Mouse (Mus musculus): ENCODE results near the gene Dnah7a.
"Not testable (repeated sequence)": the region's sequence is repeated elsewhere in the genome, so short reads cannot be mapped to it uniquely, and the experiment has no call there.

Gene Dnah7a

DNA sequence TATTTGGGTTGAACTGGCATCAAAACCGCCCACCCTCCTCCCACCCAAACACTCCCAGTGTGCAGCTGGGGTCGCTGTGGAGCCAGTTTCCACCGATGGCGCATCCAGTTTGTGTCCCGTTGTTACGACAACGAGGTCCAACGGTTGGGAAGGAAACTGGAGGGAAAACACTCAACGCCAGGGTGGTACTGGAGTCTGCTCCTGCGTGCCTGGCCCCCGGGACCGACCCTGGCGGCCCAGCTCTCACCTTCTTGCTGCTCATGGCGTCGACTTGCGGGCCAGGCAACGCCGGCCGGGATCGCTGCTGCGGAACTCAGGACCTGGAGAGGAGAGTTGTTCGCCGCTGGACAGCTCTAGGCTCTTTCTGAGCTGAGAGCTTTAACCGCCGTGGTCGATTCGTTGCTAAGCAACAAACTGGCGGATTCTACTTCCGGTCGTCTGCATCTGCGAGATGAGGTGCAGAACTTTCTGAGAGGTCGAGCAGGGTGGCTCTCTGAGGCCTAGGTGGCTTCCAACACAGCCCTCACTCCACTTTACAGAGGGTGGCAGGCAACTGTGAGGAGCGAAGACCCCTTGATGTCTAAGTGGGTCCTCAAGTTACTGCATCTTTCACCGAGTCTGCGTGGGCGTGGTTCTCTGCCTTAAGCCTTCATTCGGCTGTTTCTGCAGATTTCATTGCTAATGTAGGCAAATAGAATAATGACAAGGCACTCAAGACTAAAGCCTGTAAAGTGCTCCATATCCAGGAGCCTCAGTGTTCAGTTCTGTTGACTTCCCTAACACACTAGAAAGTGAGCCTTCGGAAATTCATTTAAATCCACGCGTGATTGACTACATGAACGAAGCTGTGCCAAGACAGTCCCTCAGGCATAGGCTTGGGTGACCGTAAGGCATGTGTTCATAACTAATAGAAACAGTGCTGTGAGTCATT, at the start of gene Dnah7a:
TSS of gene Dnah7a (minus strand) at position 354 of the 931 bp plus-strand sequence.
- peak; percentile 11 for DNase-seq

DNA sequence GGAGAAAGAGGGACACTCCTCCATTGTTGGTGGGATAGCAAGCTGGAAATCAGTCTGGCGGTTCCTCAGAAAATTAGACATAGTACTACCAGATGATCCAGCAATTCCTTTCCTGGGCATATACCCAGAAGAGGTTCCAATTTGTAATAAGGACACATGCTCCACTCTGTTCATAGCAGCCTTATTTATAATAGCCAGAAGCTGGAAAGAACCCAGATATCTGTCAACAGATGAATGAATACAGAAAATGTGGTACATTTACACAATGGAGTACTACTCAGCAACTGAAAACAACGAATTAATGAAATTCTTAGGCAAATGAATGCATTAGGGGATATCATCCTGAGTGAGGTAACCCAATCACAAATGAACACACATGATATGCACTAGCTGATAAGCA, 46.9 kb upstream of the Dnah7a start:
- not testable (repeated sequence) for DNase-seq

DNA sequence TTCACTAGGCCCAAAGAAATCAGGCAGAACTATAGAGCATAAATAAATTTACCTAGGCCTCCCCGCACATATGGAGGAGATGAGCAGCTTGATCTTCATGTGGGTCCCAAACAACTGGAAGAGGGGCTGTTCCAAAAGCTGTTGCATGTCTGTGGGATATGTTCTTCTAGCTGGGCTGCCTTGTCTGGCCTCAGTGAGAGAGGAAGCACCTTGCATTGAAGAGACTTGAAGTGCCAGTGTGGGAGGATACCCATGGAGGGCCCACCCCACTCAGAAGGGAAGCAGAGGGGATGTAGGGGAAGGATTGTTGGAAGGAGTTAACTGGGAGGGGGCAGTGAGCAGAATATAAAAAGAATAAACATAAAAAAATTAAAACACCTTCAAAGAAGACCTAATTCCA, 44.6 kb upstream of the Dnah7a start:
- DNase-seq, result no peak

DNA sequence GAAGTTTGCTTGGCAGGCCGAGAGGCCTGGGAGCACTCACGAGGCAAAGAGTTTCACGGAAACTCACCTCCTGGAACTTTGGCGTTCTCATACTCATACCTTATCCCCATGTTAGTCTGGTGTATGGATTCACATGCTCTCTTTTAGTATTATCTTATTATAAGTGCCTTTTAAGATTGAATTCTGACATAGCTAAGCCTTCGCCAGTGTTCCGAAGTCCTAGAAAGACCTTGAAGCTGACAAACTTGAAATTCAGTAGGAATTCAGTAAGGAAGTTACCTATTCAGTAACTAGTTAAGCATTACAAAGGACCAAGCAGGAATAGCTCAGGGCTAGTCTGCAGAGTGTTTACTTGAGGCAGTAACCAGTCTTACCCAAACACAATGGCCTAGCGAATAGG, 44.1 kb upstream of the Dnah7a start:
- DNase-seq, result not testable (repeated sequence)

DNA sequence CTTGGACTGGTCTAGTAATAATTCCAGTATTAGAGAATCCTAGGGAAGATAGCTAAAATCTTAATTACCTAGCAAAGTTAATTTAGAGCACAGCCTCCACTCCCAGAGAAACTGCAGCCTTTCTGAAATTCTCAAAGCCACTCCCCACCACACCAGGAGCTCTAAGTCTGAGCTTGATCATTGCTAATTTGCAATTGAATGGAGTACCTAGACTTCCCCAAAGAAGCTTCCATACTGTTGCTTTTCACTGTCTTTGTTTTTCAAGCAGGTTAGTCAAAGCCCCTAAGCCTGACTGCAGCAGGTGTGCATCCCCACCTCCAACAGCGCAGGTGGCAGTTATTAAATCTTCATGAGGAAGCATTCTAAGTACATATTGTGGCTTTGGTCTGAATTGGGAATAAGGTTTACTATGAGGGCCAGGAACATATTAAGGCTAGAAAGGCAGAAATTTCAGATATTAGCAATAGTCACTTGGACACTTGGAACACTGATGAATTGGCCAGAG, 43.3 kb upstream of the Dnah7a start:
- DNase-seq, result not testable (repeated sequence)

DNA sequence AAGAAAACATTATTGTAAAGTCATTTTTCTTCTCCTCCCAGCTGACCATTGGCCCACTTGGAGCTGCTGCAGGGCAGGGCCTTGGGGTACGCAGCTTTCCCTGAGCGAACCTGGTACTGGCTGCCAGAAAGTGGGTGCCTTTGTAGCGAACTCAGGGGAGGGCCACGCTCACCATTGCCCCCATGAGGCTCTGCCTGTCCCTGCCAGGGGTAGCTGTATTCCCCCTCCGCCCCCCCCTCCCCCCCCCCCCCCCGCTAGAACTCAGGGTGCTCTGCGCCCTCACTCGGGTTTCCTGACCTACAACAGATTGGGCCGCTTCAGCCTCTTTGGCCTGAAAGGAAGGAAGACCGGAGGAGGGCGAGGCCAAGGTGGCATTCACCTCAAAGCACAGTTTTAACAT, 42.0 kb upstream of the Dnah7a start:
- no peak for DNase-seq

DNA sequence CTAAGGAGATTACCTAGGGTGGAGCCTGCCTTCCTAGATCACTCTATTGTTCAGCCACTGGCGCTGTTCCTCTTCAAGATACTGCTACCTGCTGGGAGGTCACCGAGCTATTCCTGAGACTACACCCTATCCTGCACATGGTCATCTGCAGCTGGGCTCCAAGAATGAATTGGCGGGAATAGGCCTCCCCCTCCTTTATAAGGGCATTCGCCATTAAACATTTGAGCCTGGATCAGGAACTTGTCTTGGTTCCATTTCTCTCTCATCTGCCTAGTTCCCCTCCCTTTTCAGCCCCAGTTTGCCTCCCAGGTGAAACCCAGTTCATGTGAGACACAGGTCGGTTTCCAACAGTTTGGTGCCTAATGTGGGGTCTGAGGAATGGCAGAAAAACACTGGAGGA, 39.4 kb upstream of the Dnah7a start:
- DNase-seq, result no peak

DNA sequence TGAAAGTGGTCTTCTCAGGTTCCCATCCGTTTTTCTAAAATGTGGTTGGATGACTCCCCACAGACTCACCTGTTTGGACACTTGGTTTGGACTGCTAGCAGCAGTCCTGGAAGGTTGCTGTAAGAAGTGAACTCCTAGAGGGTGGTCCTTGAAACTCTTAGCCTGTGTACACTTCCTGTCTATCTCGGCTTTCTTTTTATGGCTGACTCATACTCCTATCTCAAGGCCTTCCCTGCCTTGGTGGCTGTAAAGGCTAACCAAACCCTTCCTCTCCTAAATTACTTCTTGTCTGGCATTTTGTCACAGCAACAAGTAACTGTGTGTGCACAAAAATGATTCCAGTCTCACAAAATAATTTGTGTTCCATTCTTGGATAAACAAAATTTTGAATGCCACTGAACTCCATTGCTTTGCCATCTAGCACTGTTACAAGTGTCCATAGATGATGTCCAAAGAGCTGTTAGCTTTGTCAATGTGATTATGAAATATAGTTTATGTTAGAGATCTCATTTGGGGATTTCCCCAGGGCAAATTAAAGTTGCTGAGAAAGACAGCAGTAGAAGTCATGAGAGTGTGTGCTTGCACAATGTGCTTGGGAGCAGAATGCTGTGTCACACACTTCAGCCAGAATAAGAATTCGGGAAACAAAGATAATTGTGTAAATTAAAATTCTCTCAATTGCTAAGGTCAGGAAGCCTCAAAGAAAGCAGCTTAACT, 35.3 kb upstream of the Dnah7a start:
- DNase-seq, result no peak

DNA sequence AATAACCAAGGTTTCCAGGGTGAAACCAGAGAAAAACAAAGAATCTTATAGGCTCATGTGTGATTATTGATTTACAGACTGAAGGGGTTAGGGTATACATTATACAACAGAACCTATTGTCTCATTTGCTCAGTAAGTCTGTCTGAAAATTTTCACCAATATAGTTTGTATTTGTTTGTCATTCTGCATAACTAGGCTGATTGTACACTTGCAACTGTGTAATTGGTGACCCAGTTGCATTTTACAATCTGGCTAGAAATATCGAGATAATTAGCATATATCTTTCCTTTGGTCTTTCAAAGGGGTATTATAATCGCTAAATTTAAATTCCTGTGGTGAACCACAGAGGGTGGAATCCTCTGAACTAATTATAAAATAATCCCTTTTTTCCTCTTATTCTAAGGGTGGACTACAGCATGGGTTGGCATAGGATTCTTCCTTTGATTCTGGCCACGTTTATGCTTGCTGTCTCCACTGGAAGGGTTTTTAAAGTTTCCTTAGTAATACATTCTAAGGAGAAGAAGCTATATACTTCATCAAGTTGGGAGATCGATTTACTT, 34.3 kb upstream of the Dnah7a start:
- DNase-seq, result peak; percentile 1

DNA sequence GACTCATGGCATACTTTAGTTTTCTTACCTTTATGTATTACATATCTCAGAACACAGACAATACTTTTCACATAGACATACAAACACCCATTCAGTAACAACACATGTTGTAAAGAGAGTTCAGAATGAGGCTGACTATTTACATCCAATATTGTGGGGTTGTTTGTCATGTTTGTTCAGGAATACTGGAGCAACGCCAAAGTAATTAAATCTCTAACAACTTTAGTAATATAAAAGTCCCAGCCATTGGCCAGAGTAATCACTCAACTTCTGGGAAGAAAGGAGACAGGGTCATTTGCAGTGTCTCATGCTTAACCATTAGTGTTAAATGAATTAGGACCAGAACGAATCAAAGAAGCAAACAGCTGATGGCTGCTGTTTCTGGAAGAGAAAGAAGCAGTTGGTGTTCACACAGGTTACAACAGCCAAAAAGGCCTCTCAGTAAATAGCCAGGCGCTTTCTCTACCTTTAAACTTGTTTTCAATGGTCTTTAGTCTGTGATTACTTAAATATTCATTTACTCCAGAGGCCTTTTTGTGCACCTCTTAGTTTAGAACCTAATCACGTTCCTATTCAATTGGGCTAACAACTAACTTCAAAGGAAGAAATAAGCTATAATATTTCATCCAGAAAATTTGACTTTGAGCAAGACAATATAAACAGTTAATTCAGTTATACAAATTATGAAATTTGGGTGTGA, 33.6 kb upstream of the Dnah7a start:
- DNase-seq, result not testable (repeated sequence)

DNA sequence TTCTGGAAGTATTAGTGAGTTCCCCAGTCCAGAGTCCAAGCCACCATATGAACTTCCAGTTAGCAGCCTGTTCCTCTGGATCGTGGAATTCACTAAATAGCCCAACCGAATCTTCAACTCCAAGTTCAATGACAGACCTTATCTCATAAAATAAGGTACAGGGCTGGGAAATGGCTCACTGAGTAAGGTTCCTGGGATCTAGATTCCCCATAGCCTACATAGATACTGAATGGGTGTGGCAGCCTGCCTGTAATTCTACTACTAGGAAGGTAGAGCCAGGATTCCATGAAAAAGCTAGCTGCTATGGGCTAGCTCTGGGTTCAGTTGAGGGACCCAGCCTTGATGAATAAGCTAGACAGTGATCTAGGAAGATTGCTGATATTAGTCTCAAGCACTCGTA, 30.0 kb upstream of the Dnah7a start:
- DNase-seq, result no peak

DNA sequence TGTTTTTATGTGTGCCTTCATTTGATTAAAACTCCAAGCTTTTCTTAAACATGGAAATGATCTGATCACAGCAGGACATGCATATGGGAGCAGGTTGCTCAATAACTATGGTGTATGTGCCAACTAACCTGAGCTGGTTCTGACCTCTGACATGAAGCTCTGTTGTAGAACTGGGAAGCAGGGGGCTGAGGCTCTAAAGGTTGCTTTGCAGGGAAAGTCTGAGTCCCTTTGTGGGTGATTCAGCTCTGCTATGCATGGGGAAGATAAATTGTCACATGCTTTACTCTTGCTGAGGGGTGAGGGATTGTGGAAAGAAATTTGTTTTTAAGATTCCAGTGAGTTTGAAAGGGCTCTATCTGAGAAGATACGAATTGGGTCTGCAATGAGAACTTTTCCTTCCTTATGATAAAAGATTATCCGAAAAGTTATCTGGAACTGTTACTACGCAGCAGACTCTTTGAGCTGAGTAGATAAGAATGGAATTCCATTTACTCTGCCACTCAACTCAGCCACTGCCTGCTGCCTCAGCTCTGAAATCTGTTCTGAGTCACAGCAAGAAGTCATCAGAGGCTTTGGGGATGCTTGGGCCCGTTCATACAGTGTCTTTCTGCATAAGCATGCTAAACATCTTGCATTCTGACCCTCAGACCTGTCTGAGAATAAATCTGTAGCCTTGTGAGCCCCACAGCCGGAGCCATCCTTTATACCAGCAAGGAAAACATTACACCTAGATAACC, 22.1 kb upstream of the Dnah7a start:
- no peak for DNase-seq

DNA sequence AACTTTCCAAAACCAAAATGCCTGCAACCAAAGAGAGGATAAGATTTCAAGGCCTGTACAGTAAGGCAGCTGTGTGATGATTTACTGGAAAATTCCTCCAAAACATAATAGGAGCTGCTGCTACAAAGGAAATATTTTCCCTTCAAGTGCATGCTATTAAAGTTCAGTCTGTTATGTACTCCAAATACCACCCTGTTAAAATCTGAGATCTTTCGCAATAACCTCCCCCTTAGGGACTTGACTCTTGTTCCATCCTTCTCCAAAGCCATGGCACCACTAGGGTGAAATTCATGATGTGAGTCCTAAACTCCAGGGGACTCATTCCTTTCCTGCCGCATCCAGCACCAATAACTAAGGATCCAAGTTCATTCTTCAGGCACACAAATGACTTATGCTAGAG, 20.3 kb upstream of the Dnah7a start:
- no peak for DNase-seq

DNA sequence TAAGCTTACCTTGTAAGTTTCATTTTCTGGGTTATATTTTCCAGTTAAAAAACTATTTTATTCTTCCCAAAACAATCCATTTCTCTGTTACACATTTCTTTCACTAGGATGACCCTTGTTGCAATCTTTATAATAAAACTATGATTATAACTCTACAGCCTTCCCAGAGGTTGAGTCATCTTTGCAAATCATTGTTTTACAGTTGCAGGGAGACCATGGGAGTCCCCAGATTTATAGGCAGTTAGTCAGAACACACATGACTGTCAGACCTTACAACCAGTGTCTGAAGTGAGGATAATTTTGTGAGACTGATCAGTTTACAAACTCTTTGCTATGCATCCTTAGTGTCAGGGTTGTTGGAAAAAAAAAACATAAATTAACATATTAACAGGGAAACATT, 14.8 kb upstream of the Dnah7a start:
- no peak for DNase-seq

DNA sequence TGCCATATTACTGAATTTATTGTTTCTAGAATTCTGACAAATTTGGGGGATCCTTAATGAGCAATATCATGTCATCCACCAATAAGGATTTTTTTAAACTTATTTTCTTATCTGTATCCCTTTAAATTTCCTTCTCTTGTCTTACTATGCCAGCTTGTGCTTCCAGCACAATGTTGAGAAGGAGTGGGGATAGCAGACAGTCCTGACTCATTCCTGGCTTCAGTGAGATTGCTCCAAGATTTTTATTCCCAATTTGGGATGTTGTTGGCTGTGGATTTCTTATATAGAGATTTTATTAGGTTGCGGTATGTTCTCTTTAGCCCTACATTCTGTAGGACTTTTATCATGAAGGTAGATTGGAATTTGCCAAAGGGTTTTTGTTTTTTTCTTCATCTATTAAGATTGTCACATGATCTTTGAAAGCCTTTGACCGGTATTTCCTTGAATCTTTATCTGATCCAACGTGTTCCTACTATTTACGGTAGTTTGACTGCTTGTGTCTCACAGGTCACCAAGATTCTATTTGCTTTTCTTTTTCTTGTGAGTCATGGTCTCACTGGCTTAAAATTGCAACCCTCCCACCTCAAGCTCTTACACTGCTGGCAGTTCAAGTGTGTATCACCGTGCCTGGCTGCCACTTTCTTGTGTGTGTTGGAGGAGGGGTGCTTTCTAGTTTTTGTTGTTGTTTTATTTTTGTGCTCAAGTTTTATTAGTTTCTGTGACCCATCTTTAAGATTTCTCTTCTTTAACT, 14.2 kb upstream of the Dnah7a start:
- DNase-seq, result no peak

DNA sequence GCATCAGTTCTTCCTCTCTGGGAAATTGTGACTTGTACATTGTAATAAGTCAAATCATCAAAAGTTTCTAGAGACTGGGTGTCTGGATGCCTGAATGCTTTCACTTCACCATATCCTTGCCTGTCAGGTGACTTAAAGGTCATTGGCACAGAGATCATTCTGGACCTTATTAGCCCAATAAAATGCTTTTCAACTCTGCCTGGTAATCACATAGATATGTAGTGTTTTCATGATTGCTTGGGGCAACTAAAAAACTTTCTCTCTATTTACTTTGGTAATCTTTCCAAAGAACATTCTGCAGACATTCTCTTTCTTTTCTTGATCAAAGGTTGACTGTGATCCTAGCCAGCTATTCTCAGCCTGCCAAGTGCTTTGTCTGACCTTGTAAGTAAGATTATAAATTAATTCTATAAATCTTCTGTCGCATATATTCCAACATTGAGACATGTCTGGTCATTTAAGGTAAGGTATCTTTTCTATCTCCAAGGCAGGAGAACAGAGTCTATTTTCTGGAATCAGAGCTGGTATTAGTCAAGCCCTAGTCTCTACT, 9.5 kb upstream of the Dnah7a start:
- no peak for DNase-seq

DNA sequence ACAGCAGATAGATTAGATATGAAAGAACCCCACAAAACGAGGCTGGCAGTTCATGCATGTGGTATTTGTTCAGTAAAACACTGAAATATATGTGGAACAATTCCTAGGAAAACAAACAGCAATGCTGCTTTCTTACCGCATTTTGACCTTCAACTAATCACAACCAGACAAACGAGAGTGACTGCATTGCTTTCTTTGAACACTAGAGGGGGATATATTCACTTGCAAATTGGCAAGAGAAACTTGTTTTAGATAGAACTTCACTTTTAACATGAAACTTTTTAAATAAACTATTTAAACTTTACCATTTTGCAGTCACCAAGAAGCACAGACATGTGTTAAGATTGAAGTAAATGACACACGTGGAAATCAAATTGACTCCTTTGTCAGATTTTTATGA, 8.9 kb upstream of the Dnah7a start:
- peak; percentile 62 for DNase-seq

DNA sequence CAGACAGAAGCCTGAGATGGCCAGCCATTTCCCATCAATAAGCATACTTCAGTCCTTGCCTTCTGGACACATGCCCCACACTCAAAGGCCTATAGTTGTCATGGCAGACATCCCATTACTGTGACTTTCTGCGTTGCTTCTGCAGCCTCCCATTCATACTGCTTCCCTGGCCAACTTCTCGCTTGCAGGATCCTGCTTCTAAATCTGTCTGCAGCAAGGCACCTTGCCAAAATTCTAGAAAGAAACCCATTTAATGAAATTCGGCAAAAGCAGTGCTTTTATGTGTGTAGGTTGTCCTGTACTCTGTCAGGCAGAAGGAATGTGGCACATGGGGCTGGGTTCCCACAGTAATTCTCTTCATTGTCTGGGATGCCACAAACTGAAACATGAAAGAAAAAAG, 6.8 kb upstream of the Dnah7a start:
- not testable (repeated sequence) for DNase-seq

DNA sequence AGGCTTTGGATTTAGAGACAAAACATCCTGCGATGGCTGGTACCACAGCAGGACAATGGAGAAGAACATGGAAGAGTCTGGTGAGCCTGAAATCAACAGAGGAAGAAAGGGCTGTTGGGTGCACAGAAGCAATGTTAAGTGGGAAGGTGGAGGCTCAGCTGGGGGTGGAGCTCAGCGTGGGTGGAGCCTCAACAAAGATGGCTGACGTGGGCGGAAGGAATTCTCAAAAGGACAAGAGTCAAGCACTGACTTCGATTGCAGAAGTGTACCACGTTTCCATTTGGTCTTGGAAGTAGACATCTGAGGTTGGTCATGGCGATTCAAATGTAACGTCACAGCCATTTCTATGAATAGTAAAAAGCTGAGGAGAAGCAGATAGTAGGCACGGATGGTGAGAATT, 4.5 kb upstream of the Dnah7a start:
- no peak for DNase-seq

DNA sequence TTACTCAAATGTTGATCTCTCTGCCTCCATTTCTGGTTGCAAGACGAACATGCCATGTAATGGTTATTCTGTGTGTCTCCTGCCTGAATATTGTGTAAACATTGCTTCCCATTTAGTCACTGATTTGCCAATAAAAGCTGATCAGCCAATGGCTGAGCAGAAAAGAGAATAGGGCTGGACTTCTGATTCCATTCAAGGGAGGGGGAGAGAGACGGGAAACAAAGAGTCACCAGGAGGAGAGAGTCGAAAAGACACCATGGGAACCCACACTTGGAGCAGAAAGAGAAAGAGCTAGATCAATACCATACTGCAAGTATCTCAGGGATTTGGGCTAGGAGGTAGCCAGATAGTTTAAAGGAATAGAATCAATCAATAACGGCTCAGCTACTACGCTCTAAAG, 3.0 kb upstream of the Dnah7a start:
- DNase-seq, result not testable (repeated sequence)

DNA sequence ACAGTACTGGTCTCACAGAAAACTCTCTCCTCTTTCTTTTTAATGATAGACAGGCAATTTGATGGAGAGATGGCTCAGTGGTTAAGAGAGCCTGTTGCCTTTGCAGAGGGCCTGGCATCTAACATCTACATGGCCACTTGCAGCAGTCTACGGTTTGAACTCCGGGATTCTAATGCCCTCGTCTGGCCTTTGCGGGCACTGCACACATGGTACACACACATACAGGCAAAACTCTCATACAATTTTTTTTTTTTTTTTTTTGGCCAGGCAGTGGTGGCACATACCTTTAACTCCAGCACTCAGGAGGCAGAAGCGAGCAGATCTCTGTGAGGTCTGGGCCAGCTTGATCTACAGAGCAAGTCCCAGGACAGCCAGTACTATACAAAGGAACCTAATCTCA, 2.4 kb downstream of the Dnah7a start:
- DNase-seq, result no peak
